Mouse (Mus musculus): ENCODE data around the gene Metap1d.

- TF ChIP-seq EP300 (IDR thresholded peaks at IDR 0.05; ENCODE audit: low read depth) (no peak), CTCF (IDR thresholded peaks at IDR 0.05; ENCODE audit: low read depth) (no peak)
These were observed 78.1 kb downstream of the Metap1d start for GRCm38 (mm10) chr2:71531124-71531590.
